Mouse (Mus musculus) frontal cortex, postnatal 36 days (tissue): Measurements from ENCODE around the gene Ndufs5.
A peak's percentile ranks its signal among the peaks of the same experiment; 100 is the strongest.

Experiments used
- DNase-seq, 2 experiments: peaks; one replicate each; pipeline ENCODE4 v3.0.0; 2022; ENCODE audit warnings: low spot score in 2 of 2

Gene Ndufs5

DNA sequence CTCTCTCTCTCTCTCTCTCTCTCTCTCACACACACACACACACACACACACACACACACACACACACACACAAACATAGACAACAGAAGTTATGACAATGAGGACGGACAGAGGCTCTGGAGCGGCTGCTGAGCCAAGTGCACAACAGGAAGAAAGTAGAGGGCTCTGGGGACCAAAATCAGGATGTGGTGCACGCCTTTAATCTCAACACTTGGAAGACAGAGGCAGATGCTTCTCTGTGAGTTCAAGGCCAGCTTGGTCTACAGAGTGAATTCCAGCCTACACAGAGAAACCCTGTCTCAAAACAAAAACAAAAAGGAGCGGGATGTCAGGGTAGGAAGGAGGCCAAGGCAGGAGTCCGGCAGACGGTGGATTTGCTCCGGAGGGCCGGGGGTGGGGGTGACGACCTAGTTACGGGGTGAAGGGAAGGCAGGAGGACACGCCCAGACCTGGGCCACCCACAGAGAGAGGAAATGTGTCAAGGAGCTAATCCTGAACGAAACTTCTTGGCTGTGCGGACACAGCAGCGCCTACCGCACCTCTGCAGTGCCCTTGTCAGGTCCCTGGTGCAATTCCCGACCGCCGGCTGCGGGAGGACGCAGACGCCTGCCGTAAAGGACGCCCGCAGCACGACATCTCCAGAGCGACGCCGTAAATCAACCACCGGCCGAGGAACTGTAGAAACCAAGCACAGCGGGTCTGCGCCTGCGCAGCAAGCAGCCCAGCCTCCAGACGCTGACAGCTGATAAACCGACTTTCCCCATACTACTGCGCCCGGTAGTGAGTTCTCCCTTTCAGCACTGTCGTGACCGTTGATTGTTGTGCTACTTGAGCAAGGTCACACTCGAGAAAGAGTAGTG is at the start of gene Ndufs5:
Gene Ndufs5 (minus strand): TSS at position 629 of the 860 bp plus-strand sequence.
- peak; percentile 95 to 97 for DNase-seq

DNA sequence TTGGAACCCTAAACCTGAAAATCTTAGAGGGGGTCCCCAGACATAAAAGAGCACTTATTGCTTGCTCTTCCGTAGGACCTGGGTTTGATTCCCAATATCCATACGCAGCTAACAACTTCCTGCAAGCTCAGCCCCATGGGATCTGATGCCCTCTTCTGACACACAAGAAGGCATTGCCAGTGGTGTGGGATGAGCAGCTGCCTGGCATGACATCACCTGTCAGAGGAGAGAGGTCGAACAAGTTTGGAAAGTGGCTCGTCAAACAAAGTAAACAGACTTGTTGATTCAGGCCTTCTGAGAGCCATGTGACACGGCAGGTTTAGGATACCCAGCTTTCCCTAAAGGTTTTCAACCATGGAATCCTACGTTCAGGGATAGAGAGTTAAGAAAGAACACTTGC is 47.1 kb upstream of the Ndufs5 start:
- DNase-seq, result no peak

DNA sequence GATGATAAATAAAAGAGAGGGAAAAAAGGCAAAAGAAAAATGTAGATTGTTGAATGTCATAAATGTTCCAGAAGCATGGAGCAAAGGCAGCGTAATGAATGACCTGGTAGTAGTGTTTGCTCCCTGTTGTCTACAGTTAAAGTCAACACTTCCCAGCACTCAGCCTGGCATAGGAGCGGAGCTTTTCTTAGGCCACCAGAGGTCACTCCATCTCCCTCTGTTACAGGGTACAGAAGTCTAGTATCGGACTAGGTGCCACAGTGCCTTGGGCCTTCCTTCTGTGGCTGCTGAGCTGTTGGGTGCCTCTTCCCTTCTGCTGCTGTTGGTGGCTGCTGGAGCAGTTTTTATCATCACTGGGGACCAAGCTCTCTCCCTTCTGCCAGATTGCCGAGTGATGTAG is 40.3 kb upstream of the Ndufs5 start:
- DNase-seq, result no peak

GRCm38 (mm10) chr4:123750707-123751312 is 32.8 kb upstream of the Ndufs5 start:
- peak in 1 of 2 experiments; percentile 30 for DNase-seq

DNA sequence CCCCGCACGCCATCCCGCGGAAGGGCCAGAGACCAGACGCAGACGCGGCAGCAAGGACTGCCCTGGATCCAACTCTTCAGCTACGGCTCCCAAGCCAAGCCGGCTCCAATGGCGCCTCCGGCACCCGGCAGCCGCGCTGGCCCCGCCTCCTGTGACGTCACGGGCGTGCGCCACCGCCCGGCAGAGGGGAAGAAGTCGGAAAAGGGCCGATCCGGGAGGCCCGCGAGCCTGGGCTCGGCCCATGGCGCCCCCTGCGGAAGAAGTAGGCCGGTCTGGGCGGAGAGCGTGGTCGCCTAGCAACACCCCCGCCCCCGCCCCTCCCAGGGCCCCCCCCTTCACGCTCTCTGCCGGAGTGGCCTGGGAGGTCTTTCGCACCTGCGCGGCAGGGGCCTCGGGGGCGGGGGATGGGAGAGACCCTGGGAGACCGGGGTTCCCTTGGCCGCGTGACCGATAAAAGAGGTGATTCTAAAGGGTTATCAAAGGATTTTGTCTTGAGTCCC is 32.2 kb upstream of the Ndufs5 start, which contains the start of gene Akirin1:
Gene Akirin1 (minus strand): TSS at position 194 of the 500 bp plus-strand sequence.
- peak; percentile 94 to 98 for DNase-seq

GRCm38 (mm10) chr4:123749484-123750130 is 31.6 kb upstream of the Ndufs5 start:
- no peak for DNase-seq

- no peak for DNase-seq
These were observed 30.9 kb upstream of the Ndufs5 start for GRCm38 (mm10) chr4:123748726-123749415.

GRCm38 (mm10) chr4:123745221-123745775 is 27.3 kb upstream of the Ndufs5 start:
- no peak for DNase-seq

GRCm38 (mm10) chr4:123742891-123743290 is 24.9 kb upstream of the Ndufs5 start:
- no peak for DNase-seq

GRCm38 (mm10) chr4:123738708-123739107 is 20.7 kb upstream of the Ndufs5 start:
- DNase-seq, result no peak

DNA sequence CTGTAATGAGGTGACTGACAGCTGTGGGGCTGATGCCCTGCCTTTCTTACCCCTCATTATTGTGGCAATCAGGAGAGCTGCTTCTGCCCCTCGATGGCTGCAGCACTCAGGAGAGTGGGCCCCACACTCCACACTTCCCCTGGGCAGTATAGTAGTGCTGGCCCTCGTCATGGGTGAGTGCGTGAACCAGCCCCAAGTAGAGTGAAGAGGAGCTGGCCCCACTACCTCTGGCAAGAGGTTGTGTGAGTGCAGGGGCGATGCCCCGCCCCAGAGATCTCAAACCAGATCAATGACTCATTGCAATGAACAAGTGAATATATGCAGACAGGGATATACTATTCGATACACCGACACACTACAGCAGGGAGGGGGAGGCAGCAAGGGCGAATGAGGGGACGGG is 15.5 kb upstream of the Ndufs5 start:
- no peak for DNase-seq

GRCm38 (mm10) chr4:123732921-123733320 is 14.9 kb upstream of the Ndufs5 start:
- no peak for DNase-seq

DNA sequence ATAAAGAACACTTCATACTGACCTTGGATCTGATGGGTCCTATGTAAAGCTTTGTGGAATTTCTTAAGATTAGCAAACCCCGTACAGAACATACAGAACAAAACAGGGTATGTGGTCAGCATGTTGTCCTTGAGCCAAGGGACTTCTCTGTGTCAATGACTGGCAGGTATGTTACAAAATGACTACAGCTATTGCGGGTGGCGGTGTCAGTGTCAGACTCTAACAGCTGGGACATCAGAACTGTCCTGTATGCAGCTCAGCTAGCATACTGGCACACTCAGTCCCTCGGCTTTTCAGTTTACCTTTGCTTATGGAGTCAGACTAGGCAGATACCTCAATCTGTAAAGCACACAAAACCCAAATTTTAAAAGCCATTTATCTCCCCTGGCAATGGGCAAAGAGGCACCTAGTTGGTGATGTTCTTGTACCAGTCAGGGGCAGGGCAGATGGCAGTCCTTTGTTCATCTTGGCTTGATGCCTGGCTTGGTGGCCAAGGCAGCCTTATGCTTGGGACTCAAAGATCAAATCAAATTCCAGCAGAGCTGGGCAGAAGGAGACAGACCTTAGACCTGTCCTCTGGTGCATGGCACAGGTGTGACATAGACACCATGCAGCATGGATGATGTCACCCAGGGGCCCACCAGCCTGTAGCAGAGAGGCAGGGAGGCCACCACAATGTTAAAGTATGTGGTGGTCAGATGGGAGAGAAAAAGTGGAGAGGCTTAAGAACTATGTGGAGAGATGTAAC is 14.3 kb upstream of the Ndufs5 start:
- no peak for DNase-seq

- DNase-seq, result no peak
These were observed 3.8 kb upstream of the Ndufs5 start for GRCm38 (mm10) chr4:123721761-123722160.

GRCm38 (mm10) chr4:123718434-123718780 is 405 bp upstream of the Ndufs5 start:
- DNase-seq, result no peak

GRCm38 (mm10) chr4:123712431-123712830 is 5.6 kb downstream of the Ndufs5 start:
- no peak for DNase-seq

DNA sequence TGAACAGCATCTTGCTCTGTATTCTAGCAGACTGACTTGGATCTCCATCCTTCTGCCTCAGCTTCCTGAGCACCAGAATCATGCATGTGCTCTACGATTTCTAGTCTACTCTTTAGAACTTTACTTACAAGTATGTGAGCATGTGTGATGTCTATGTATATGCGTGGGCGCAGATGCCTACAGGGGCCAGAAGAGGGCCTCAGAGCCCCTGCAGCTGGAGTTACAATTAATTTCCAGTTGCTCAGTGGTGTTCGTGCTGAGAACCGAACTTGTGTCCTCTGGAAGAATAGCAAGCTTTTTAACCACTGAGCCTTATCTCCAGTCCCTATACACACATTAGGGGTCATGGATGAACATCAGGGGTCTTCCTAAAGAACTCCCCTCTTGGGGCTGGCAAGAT is 10.7 kb downstream of the Ndufs5 start:
- DNase-seq, result no peak

- no peak for DNase-seq
These were observed 12.7 kb downstream of the Ndufs5 start for GRCm38 (mm10) chr4:123705340-123705739.

DNA sequence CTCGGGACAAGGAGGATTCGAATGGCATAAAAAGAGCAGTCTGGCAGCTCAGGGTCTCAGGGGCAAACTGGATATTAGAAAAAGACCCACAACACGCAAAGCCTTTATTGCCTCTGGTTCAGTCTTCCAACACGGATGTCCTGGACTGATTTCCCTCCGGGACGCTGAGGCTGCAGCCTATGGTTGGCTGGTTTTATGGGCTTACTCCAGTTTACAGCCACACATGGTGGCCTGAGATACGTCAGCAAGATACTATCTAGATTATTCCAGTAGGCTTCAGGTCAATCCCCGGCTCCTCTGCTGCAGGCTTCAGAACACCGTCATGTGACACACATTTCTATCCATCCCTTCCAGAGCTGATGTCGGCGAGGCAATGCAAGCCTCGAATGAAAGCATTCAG is 24.6 kb downstream of the Ndufs5 start:
- DNase-seq, result no peak

DNA sequence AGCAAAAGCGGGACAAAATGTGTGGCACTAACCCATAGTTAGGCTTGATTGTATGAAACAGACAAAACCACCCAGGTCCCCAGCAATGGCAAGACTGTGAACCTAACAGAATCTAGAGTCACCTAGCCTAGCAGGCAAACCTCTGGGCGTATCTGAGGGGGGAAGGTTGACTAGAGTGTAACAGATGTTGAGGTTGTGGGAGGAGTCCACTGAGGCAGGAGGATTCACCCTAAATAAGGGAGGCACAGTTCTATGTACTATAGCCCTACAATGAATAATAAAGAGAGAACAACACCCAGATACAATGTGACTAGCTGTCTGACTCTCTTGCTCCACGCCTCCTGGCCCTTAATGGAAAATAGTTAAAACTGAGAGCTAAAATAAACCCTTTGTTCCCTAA is 25.9 kb downstream of the Ndufs5 start:
- DNase-seq, result no peak

DNA sequence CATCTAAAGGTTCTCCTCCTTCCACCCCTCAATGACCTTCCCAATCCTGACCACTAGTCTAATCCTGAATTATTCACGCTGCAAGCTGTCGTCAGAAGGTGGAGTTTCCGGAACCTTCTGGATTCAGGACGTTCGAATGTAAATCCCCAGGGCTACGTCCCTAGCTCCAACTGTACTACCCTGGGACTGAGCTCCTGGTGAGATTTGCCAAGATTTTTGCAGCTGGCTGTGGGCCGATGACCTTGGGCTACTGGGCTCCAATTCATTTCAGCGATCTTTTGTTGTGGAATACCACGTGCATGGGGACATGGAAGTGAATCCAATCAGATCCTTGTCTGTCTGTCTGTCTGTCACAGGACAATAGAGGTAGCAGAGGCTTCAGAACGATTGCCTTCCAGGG is 27.7 kb downstream of the Ndufs5 start:
- no peak for DNase-seq
